Mouse (Mus musculus) kidney, postnatal 4 days (tissue): ENCODE data around the gene Csrp1.

Experiments
- DNase-seq, 2 experiments: peaks; one replicate each; pipeline ENCODE4 v3.0.0; 2021; ENCODE audit warnings: mixed read lengths in 2 of 2

Gene Csrp1

GRCm38 (mm10) chr1:135777046-135777445 is 57.2 kb downstream of the Csrp1 start:
- DNase-seq, result no peak

GRCm38 (mm10) chr1:135778780-135779535 is 59.1 kb downstream of the Csrp1 start, which contains the start of gene Tnni1:
Gene Tnni1, plus strand, starts transcription at chr1:135779434.
- peak; percentile 74 to 82 for DNase-seq

GRCm38 (mm10) chr1:135780649-135781048 is 60.8 kb downstream of the Csrp1 start:
- no peak for DNase-seq

- DNase-seq, result peak; percentile 89 to 90
These were observed 61.4 kb downstream of the Csrp1 start for GRCm38 (mm10) chr1:135781220-135781619.

GRCm38 (mm10) chr1:135782816-135783215 is 63.0 kb downstream of the Csrp1 start:
- DNase-seq, result no peak

GRCm38 (mm10) chr1:135787799-135788198 is 67.9 kb downstream of the Csrp1 start:
- DNase-seq, result peak; percentile 85 to 90

GRCm38 (mm10) chr1:135788708-135789107 is 68.8 kb downstream of the Csrp1 start:
- peak; percentile 71 to 78 for DNase-seq

- DNase-seq, result peak; percentile 90 to 91
These were observed 70.0 kb downstream of the Csrp1 start for GRCm38 (mm10) chr1:135789815-135790214.

GRCm38 (mm10) chr1:135792143-135792939 is 72.5 kb downstream of the Csrp1 start:
- no peak for DNase-seq

- peak; percentile 75 to 85 for DNase-seq
These were observed 73.7 kb downstream of the Csrp1 start for GRCm38 (mm10) chr1:135793370-135794215.

- peak in 1 of 2 experiments; percentile 31 for DNase-seq
These were observed 74.6 kb downstream of the Csrp1 start for GRCm38 (mm10) chr1:135794216-135795134.

GRCm38 (mm10) chr1:135798492-135798891 is 78.6 kb downstream of the Csrp1 start:
- no peak for DNase-seq

GRCm38 (mm10) chr1:135799109-135799627 is 79.3 kb downstream of the Csrp1 start:
- DNase-seq, result no peak

GRCm38 (mm10) chr1:135800192-135800950 is 80.5 kb downstream of the Csrp1 start:
- DNase-seq, result peak in 1 of 2 experiments; percentile 27
